Mouse (Mus musculus): ENCODE results near the gene Slc22a3. TPM values are rescaled to one million over a fixed set of nuclear protein-coding genes. Genes with fewer than 3 reads are reported as not detected.

Slc22a3 gene
- polyA plus RNA-seq, 1 experiment from 2014 or later: 0.77 TPM

- H3K27ac ChIP-seq: no peak overlapping the region
- H3K36me3 ChIP-seq: no peaks in the 10 kb centered on the region
- no peak for ATAC-seq (ENCODE audit: low FRiP score)
- H3K9ac ChIP-seq: no peak overlapping the region
- H3K27me3 ChIP-seq: no peaks in the 10 kb centered on the region
- no peak overlapping the region for H3K4me2 ChIP-seq (replicated peaks)
- no peak overlapping the region for H3K4me3 ChIP-seq
- H3K4me1 ChIP-seq: no peaks in the 10 kb centered on the region
- H3K9me3 ChIP-seq (replicated peaks): no peaks in the 10 kb centered on the region
These were observed 46.3 kb downstream of the Slc22a3 start for GRCm38 (mm10) chr17:12461168-12461567.

DNA sequence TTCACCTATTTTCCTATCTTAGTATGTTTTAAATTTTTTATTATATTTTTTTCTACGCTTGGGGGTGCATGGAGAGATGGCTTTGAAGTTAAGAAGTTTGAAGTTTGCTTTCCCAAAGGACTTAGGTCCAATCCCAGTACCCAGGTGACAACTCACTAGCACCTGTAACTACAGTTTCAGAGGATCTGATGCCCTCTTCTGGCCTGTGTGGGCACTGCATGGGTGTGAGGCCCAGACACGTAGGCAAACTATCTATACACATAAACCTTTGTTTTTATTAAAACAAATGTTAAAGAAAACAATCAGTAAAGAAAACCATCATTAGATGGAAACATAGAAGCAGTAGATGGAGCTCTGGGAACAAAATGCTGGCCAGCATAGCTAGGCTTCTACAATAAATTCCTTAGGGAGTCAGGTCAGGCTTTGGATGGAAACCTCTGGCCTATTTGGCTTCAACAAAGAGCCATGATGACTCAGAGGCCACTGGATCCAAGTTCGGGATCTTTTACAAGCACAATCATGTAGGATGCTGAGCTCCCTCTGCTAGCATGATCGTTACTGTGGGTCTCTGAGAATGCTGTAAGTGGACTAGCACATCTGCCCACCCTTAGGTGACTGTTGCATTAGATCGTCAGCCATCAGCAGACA is 52.2 kb downstream of the Slc22a3 start:
- H3K4me3 ChIP-seq: no peak overlapping the region
- H3K4me1 ChIP-seq: no peaks in the 10 kb centered on the region
- no peaks in the 10 kb centered on the region for H3K27me3 ChIP-seq
- no peak overlapping the region for H3K9ac ChIP-seq
- ATAC-seq (ENCODE audit: low FRiP score): no peak
- no peaks in the 10 kb centered on the region for H3K9me3 ChIP-seq (replicated peaks)
- WGBS: 80% methylated on average over 5 of the region's 5 CpGs
- H3K27ac ChIP-seq: no peak overlapping the region
- no peak overlapping the region for H3K4me2 ChIP-seq (replicated peaks)
- H3K36me3 ChIP-seq: no peaks in the 10 kb centered on the region

GRCm38 (mm10) chr17:12453691-12454090 is 53.8 kb downstream of the Slc22a3 start:
- Histone ChIP-seq H3K4me2 (replicated peaks) (no peak overlapping the region), H3K27me3 (no peaks in the 10 kb centered on the region), H3K4me1 (no peaks in the 10 kb centered on the region), H3K36me3 (no peaks in the 10 kb centered on the region), H3K27ac (no peak overlapping the region), H3K9ac (no peak overlapping the region), H3K4me3 (no peak overlapping the region), H3K9me3 (replicated peaks) (no peaks in the 10 kb centered on the region)
- WGBS: 84% methylated on average over 6 of the region's 6 CpGs
- no peak for ATAC-seq (ENCODE audit: low FRiP score)

- no peaks in the 10 kb centered on the region for H3K36me3 ChIP-seq
- no peak overlapping the region for H3K9ac ChIP-seq
- no peak overlapping the region for H3K4me2 ChIP-seq (replicated peaks)
- 79% methylated on average over 11 of the region's 11 CpGs for WGBS
- no peak overlapping the region for H3K4me3 ChIP-seq
- H3K4me1 ChIP-seq: no peaks in the 10 kb centered on the region
- H3K27me3 ChIP-seq: no peaks in the 10 kb centered on the region
- no peak for ATAC-seq (ENCODE audit: low FRiP score)
- no peaks in the 10 kb centered on the region for H3K9me3 ChIP-seq (replicated peaks)
- H3K27ac ChIP-seq: no peak overlapping the region
These were observed 54.5 kb downstream of the Slc22a3 start for GRCm38 (mm10) chr17:12452862-12453531.

DNA sequence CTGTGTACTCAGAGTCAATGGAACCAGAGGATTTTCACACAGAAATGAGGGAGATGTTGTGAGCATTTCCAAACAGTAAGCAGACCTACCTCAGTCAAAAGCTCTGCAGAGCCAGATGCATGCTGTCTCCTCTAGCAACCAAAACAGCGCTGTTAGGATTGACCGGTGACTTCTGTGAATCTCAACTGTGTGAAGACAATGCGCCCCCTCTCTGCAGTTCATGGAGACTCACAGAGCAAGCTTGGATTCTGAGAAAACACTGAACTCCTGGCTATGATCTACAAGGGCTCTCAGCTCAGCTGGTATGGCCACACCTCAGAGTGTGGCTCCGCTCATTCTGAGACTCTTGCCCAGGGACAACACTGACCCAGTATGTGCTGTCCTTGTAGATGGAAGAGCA is 56.3 kb downstream of the Slc22a3 start:
- Histone ChIP-seq H3K9ac (no peak overlapping the region), H3K4me1 (no peaks in the 10 kb centered on the region), H3K9me3 (replicated peaks) (no peaks in the 10 kb centered on the region), H3K36me3 (no peaks in the 10 kb centered on the region), H3K4me3 (no peak overlapping the region), H3K27me3 (no peaks in the 10 kb centered on the region), H3K4me2 (replicated peaks) (no peak overlapping the region), H3K27ac (no peak overlapping the region)
- ATAC-seq (ENCODE audit: low FRiP score): no peak
- WGBS: 59% methylated on average over 4 of the region's 4 CpGs

- no peak overlapping the region for H3K4me3 ChIP-seq
- no peak for ATAC-seq (ENCODE audit: low FRiP score)
- H3K27ac ChIP-seq: no peak overlapping the region
- no peaks in the 10 kb centered on the region for H3K36me3 ChIP-seq
- no peak overlapping the region for H3K4me2 ChIP-seq (replicated peaks)
- H3K9ac ChIP-seq: no peak overlapping the region
- H3K9me3 ChIP-seq (replicated peaks): no peaks in the 10 kb centered on the region
- H3K27me3 ChIP-seq: no peaks in the 10 kb centered on the region
- 84% methylated on average over 2 of the region's 2 CpGs for WGBS
- H3K4me1 ChIP-seq: no peaks in the 10 kb centered on the region
These were observed 62.9 kb downstream of the Slc22a3 start for GRCm38 (mm10) chr17:12444561-12444960.

GRCm38 (mm10) chr17:12437771-12438170 is 69.7 kb downstream of the Slc22a3 start:
- 88% methylated on average over 10 of the region's 10 CpGs for WGBS
- Histone ChIP-seq H3K27ac (no peak overlapping the region), H3K4me2 (replicated peaks) (no peak overlapping the region), H3K27me3 (no peaks in the 10 kb centered on the region), H3K9me3 (replicated peaks) (no peaks in the 10 kb centered on the region), H3K4me3 (no peak overlapping the region), H3K36me3 (no peaks in the 10 kb centered on the region), H3K9ac (no peak overlapping the region), H3K4me1 (no peaks in the 10 kb centered on the region)
- ATAC-seq (ENCODE audit: low FRiP score): no peak

GRCm38 (mm10) chr17:12431707-12432106 is 75.8 kb downstream of the Slc22a3 start:
- H3K4me3 ChIP-seq: no peak overlapping the region
- 73% methylated on average over 5 of the region's 5 CpGs for WGBS
- H3K9me3 ChIP-seq (replicated peaks): no peaks in the 10 kb centered on the region
- no peak overlapping the region for H3K9ac ChIP-seq
- H3K4me1 ChIP-seq: peaks cover 10% of the 10 kb centered on the region
- no peak overlapping the region for H3K4me2 ChIP-seq (replicated peaks)
- H3K27ac ChIP-seq: no peak overlapping the region
- ATAC-seq (ENCODE audit: low FRiP score): no peak
- H3K36me3 ChIP-seq: no peaks in the 10 kb centered on the region
- H3K27me3 ChIP-seq: no peaks in the 10 kb centered on the region

GRCm38 (mm10) chr17:12428369-12428768 is 79.1 kb downstream of the Slc22a3 start:
- Histone ChIP-seq H3K27ac (no peak overlapping the region), H3K27me3 (no peaks in the 10 kb centered on the region), H3K4me2 (replicated peaks) (no peak overlapping the region), H3K9ac (no peak overlapping the region), H3K9me3 (replicated peaks) (no peaks in the 10 kb centered on the region), H3K36me3 (no peaks in the 10 kb centered on the region), H3K4me1 (peaks cover 10% of the 10 kb centered on the region), H3K4me3 (no peak overlapping the region)
- ATAC-seq (ENCODE audit: low FRiP score): peak; percentile 77

DNA sequence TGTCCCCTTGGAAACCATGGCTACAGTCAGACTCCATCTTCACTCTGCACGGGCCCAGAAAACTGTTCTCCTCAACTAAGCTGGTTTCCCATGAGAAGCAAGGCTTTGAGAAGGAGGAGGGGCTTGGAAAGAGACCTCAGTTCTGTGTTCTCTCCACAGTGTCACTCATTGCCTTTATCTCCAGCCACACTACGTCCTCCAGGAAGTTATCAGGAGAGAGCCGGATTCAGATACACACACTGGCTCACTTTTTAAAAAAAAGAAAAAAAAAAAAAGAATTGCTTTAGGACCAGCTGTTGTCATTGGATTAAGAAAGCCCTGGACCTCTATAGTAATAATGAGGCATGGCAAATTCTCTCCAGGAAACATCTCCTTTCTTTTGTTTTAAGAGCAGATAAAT is 80.3 kb downstream of the Slc22a3 start:
- Histone ChIP-seq H3K9me3 (replicated peaks) (no peaks in the 10 kb centered on the region), H3K4me3 (no peak overlapping the region), H3K4me1 (peaks cover 10% of the 10 kb centered on the region), H3K36me3 (no peaks in the 10 kb centered on the region), H3K27me3 (no peaks in the 10 kb centered on the region), H3K27ac (no peak overlapping the region), H3K4me2 (replicated peaks) (no peak overlapping the region), H3K9ac (no peak overlapping the region)
- ATAC-seq (ENCODE audit: low FRiP score): no peak
- WGBS: 44% methylated on average over 3 of the region's 3 CpGs

DNA sequence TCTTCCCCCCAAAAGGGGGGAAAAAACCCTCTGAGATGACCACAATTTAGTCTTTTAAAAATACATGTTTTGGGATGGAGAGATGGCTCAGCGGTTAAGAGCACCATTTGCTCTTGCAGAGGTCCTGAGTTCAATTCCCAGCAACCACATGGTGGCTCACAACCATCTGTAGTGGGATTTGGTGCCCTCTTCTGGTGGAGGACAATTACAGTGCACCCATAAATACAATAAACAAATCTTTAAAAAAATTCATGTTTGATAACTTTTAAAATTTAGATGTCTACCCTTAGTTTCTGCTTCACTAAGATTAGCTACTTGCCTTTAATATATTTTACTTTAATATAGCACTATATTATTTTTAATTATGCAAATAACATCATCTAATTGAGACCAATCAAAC is 85.4 kb downstream of the Slc22a3 start:
- no peaks in the 10 kb centered on the region; the same call in 1 of the 2 replicates for H3K9me3 ChIP-seq (replicated peaks)
- ATAC-seq (ENCODE audit: low FRiP score): no peak
- H3K4me1 ChIP-seq: no peaks in the 10 kb centered on the region
- WGBS: 87% methylated on average over 1 of the region's 1 CpGs
- no peak overlapping the region for H3K4me2 ChIP-seq (replicated peaks)
- no peak overlapping the region for H3K9ac ChIP-seq
- H3K27ac ChIP-seq: no peak overlapping the region
- H3K4me3 ChIP-seq: no peak overlapping the region
- no peaks in the 10 kb centered on the region for H3K36me3 ChIP-seq
- H3K27me3 ChIP-seq: no peaks in the 10 kb centered on the region

DNA sequence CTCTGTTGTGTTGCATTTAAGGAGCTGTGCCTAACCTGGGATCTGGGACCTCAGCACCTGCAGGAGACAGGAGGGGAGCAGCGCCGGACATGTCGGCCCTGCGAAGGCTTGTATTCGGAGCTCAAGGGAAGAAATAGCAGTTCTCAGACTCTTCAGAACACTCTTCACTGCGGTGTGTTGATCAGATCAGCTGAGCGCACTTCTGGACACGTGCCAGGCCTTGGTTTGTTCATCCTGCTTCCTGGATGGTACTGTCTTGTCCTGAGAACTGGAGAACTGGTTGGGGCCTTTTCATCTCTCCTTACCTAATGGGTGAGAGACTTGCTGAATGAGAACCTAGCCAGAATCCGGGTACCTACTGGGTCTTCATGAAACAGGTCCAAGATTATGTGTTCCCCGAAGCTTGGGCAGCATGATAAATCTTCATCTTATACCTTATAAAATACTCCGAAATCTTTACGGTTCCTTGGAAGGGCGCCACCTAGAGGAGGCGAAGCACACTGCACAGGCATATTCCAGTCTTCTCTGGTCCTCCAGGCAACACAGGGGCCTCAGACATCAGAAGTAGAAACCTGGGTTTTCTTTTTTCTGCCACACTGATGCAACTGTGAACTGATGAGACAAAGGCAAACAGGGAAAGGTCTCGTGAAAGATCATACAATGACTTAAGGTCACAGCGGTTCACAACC is 86.5 kb downstream of the Slc22a3 start:
- Histone ChIP-seq H3K9me3 (replicated peaks) (no peaks in the 10 kb centered on the region; the same call in 1 of the 2 replicates), H3K4me2 (replicated peaks) (no peak overlapping the region), H3K27me3 (no peaks in the 10 kb centered on the region), H3K36me3 (no peaks in the 10 kb centered on the region), H3K4me3 (no peak overlapping the region), H3K4me1 (no peaks in the 10 kb centered on the region), H3K9ac (no peak overlapping the region), H3K27ac (no peak overlapping the region)
- no peak for ATAC-seq (ENCODE audit: low FRiP score)
- WGBS: 66% methylated on average over 16 of the region's 16 CpGs

Measured in hindbrain, embryonic 12.5 days (tissue).